Mouse (Mus musculus) intestine, embryonic 16.5 days (tissue): Measurements from ENCODE around the gene Pde10a. TPM values are rescaled to one million over a fixed set of nuclear protein-coding genes. Genes with fewer than 3 reads are reported as not detected.

Experiments used
- ATAC-seq: fragments of 200-750 bp; cut with Nextera tagmentation; 2 replicates; pipeline ENCODE4 v1.8.0; 2017; ENCODE audit warnings: moderate TSS enrichment, moderate library complexity
- H3K27ac ChIP-seq: fragments of 300-500 bp; sonication (generic); 2 replicates; pipeline ENCODE4 v1.5.1; 2014; ENCODE audit warnings: mild to moderate bottlenecking, low read length
- H3K27me3 ChIP-seq: fragments of 300-500 bp; sonication (generic); replicated peaks from 2 replicates; pipeline ENCODE4 v1.6.1; 2014; ENCODE audit warnings: low read length, control low read depth, mixed read lengths; ENCODE audit not compliant: control insufficient read depth, insufficient read depth
- H3K36me3 ChIP-seq: fragments of 300-500 bp; sonication (generic); 2 replicates; pipeline ENCODE4 v1.6.1; 2014; ENCODE audit warnings: low read length, control low read depth; ENCODE audit not compliant: control insufficient read depth, insufficient read depth
- H3K4me1 ChIP-seq: fragments of 300-500 bp; sonication (generic); 2 replicates; pipeline ENCODE4 v1.6.1; 2014; ENCODE audit warnings: low read length, control low read depth, mixed read lengths; ENCODE audit not compliant: control insufficient read depth, insufficient read depth
- H3K4me2 ChIP-seq: fragments of 300-500 bp; sonication (generic); 2 replicates; pipeline ENCODE4 v1.6.1; 2014; ENCODE audit warnings: low read depth, low read length, control low read depth
- H3K4me3 ChIP-seq: fragments of 300-500 bp; sonication (generic); 2 replicates; pipeline ENCODE4 v1.5.1; 2014; ENCODE audit warnings: mild to moderate bottlenecking, low read length
- H3K9ac ChIP-seq: fragments of 300-500 bp; sonication (generic); 2 replicates; pipeline ENCODE4 v1.6.1; 2014; ENCODE audit warnings: low read depth, low read length
- H3K9me3 ChIP-seq: fragments of 300-500 bp; sonication (generic); 2 replicates; pipeline ENCODE4 v1.6.1; 2016; ENCODE audit warnings: low read length, control low read depth; ENCODE audit not compliant: control insufficient read depth
- WGBS: fragments of 180-500 bp; shearing (Covaris S2); extraction: QIAGEN DNeasy Blood & Tissue Kit; methylation state at CpG from one replicate; pipeline ENCODE4 v1.1.7; 2014; 5-methylcytosine and 5-hydroxymethylcytosine counted together
- polyA plus RNA-seq: library from polyadenylated mRNA; unstranded; fragments of >200 nt; fragmentation: Nextera tagmentation; extraction: Ambion mirVana; gene quantifications from 2 replicates; pipeline ENCODE4 v1.2.1, GENCODE M21; 2015

The Pde10a gene
- polyA plus RNA-seq, 1 experiment from 2014 or later, result 1.0 TPM

DNA sequence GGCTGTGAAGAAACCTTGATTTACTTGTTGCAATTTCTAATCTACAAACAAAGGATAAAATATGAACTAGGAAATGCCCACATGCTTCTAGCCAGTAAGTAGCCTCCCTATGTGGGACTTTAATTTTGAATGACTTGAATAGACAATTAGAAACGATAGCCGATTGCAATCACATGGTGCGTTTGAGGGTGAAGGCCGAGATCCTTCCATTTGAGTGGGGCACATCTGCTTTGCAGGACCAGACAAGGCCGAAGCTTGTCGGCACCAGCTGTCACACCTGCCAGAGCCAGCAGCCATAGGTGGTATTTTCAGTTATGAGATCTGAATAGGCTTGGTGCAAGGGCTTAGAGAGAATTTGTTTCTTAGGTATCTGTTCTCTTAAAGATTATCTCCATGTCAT, 360.7 kb downstream of the Pde10a start:
- Histone ChIP-seq H3K9ac (no peak overlapping the region), H3K27me3 (no peaks in the 10 kb centered on the region), H3K4me2 (no peak overlapping the region), H3K4me3 (no peak overlapping the region), H3K27ac (no peak overlapping the region), H3K9me3 (no peaks in the 10 kb centered on the region), H3K4me1 (0 out of 2 replicates have a peak, but pooled peaks cover 3% of the 10 kb centered on the region), H3K36me3 (no peaks in the 10 kb centered on the region)
- no peak for ATAC-seq
- WGBS, result 84% methylated on average over 6 of the region's 6 CpGs

DNA sequence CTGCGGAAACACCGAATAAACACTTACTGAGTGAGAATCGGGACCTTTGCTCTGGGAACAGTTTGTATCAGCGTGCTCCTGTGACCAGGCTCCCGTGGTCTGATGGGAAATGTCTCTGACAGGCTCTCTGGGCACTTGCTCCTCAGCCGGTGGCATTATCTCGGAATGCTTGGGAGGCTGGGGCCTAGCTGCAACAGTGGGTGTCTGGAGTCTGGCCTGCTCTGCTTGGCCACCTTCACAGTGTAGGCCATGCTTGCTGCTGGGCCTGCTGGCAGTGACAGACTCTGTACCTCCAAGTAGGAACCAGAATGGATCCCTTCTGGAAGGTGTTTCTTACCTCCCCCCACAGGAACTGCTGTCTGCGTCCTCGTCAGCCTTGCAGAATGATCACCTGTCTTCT, 362.9 kb downstream of the Pde10a start:
- no peaks in the 10 kb centered on the region for H3K36me3 ChIP-seq
- 69% methylated on average over 9 of the region's 9 CpGs for WGBS
- H3K4me1 ChIP-seq, result 0 out of 2 replicates have a peak, but pooled peaks cover 6% of the 10 kb centered on the region
- H3K4me2 ChIP-seq, result no peak overlapping the region
- H3K4me3 ChIP-seq, result no peak overlapping the region
- ATAC-seq, result no peak
- no peaks in the 10 kb centered on the region for H3K9me3 ChIP-seq
- H3K9ac ChIP-seq, result no peak overlapping the region
- no peak overlapping the region for H3K27ac ChIP-seq
- H3K27me3 ChIP-seq, result no peaks in the 10 kb centered on the region

DNA sequence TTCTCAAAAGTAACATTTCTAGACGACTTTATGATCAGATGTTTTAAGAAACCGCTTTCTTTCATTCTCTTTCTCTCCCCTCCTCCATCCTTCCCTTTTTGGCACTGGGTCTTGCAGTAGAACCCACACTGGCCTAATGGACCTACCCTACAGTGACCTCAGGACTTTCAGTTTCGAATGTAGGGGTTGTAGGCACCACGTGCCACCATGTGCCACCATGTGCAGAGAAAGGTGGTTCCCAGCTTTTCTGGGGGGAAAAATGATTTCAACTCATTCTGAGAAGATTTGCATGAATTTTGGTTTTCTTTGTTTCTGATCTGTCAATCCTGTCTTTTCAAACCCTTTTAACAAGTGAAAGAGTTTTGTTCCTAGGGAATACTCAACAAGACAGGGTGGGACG, 363.5 kb downstream of the Pde10a start:
- Histone ChIP-seq H3K36me3 (no peaks in the 10 kb centered on the region), H3K9ac (no peak overlapping the region), H3K4me3 (no peak overlapping the region), H3K4me1 (0 out of 2 replicates have a peak, but pooled peaks cover 6% of the 10 kb centered on the region), H3K27ac (no peak overlapping the region), H3K27me3 (no peaks in the 10 kb centered on the region), H3K9me3 (no peaks in the 10 kb centered on the region), H3K4me2 (no peak overlapping the region)
- WGBS, result 85% methylated on average over 5 of the region's 5 CpGs
- no peak for ATAC-seq

DNA sequence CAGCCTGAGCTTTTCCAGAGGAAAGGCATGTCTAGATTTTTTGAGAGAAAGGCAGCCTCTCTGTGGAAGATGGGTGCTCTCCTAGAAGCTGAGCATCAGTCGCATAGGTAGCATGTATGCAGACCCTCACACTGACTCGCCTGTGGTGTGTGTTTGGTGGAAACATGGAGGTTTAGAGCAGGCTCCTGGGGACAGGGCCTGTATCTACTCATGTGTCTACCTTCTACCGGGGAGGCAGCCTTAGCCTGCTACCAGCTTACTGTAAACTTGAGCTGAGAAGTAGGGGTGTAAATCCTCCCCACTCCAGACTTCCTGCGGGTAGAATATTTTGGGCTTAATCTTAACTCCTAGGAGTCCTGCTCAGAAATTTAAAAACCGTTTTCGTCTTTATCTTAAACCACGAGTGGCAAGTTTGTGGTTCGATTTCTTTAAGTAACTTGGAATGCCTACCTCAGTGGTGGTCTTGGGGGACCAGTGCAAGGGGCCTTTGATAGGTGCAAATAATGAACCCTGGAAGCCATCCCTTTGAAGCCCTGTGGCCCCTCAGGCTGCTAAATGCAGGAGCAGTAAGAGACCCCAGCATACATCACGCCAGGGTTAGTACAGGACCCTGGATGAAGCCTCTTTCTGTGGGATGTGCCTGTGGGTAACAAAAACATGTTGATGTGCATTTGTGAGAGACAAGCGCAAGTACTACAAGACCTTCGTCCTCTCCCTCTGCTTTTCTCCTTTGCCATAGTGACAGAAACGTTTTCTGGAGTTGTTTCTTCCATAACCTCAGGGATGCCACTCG, 367.2 kb downstream of the Pde10a start:
- Histone ChIP-seq H3K27ac (no peak overlapping the region), H3K4me2 (no peak overlapping the region), H3K27me3 (no peaks in the 10 kb centered on the region), H3K36me3 (no peaks in the 10 kb centered on the region), H3K9me3 (no peaks in the 10 kb centered on the region), H3K4me1 (peaks cover 8% of the 10 kb centered on the region; the same call in 1 of the 2 replicates), H3K9ac (no peak overlapping the region), H3K4me3 (no peak overlapping the region)
- 69% methylated on average over 13 of the region's 13 CpGs for WGBS
- ATAC-seq, result no peak

DNA sequence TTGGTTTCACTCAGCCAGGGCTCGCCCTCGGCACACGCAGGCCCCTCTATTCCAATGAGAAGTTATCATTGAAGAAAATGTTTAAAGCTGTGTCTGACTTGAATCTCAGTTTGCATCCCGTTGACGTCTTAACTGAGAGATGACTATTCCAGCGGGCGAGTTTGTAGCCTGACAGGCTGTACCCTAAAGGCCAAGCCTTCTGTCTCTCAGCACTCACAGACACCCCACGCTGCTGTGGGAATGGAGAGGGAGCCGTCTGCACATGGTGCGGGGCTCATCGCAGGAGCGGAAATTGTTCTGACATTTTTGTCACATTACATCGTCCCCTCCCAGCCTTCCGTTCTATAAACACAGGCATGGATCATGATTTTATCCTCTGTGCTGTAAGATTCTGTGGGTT, 370.8 kb downstream of the Pde10a start:
- Histone ChIP-seq H3K4me3 (no peak overlapping the region), H3K9me3 (no peaks in the 10 kb centered on the region), H3K4me2 (no peak overlapping the region)

DNA sequence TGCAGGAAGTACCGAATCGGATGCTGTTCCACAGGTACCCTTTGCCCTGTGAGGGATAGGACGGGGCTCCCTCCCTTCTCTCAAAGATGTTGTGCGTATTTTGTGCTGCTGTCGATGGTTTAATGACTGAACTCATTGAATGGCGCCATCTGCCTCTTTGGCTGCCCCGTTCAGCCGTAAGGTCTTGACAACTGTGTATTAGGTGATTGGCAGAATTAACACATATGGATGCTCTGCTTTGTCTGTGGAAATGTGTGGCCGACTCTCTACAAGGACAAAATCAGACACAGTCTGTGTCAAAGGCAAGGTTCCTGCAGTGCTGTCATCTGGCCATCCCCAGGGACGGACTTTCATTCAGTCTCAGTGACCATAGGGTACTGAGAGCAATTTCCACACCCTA, 372.6 kb downstream of the Pde10a start:
- no peak overlapping the region for H3K9ac ChIP-seq
- no peaks in the 10 kb centered on the region for H3K27me3 ChIP-seq
- H3K4me3 ChIP-seq, result no peak overlapping the region
- H3K9me3 ChIP-seq, result no peaks in the 10 kb centered on the region
- no peak for ATAC-seq
- no peak overlapping the region for H3K27ac ChIP-seq
- WGBS, result 89% methylated on average over 10 of the region's 10 CpGs
- H3K4me2 ChIP-seq, result no peak overlapping the region
- peaks cover 7% of the 10 kb centered on the region; the same call in 1 of the 2 replicates for H3K4me1 ChIP-seq
- no peaks in the 10 kb centered on the region for H3K36me3 ChIP-seq

More for the DNA sequence above, 370.8 kb downstream of the Pde10a start:
- H3K9ac ChIP-seq, result no peak overlapping the region
- no peaks in the 10 kb centered on the region for H3K36me3 ChIP-seq
- H3K4me1 ChIP-seq, result peaks cover 7% of the 10 kb centered on the region; the same call in 1 of the 2 replicates
- no peaks in the 10 kb centered on the region for H3K27me3 ChIP-seq
- no peak; the same call in 1 of the 2 replicates for ATAC-seq
- WGBS, result 51% methylated on average over 14 of the region's 14 CpGs
- no peak overlapping the region for H3K27ac ChIP-seq

DNA sequence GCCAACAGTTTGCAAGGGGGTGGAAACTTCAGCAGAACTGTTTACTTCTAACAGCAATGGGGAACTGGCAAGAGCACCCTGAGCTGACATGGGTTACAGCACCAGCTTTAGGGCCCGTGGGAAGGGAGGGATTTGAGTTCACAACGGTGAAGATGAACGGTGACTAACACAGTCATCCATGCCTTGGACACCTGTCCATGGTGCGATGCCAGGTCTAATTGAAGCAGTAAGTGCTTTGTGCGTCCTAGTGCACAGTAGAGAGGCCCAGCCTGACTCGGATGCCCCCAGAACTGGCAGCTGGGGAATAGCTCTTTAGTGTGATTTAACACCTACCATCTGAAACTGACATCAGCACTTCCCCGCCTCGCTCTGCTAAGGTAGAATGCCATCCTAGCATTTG, 373.0 kb downstream of the Pde10a start:
- Histone ChIP-seq H3K9me3 (no peaks in the 10 kb centered on the region), H3K4me1 (peaks cover 3% of the 10 kb centered on the region; the same call in 1 of the 2 replicates), H3K36me3 (no peaks in the 10 kb centered on the region), H3K4me2 (no peak overlapping the region), H3K27me3 (no peaks in the 10 kb centered on the region), H3K4me3 (no peak overlapping the region), H3K27ac (no peak overlapping the region), H3K9ac (no peak overlapping the region)
- 81% methylated on average over 8 of the region's 8 CpGs for WGBS
- no peak for ATAC-seq

DNA sequence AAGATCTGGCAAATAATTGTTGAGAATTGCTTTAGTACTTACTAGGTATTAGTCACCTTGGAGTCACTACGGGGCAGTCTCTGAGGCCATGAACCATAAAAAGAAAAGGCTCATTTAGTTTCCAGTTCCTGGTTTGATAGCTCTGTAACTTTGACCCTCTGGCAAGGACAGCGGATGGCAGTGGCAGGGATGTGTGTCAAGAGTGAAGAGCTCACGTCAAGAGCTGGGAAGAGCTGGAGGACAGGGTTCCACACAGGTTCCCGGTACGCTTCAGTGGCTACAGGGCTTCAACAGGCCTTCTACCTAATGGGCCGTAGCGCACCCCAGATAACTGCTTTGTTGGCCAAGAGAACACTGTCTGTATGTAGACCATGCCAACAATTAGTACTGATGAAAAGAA, 374.0 kb downstream of the Pde10a start:
- Histone ChIP-seq H3K4me3 (no peak overlapping the region), H3K4me1 (peaks cover 3% of the 10 kb centered on the region; the same call in 1 of the 2 replicates), H3K27me3 (no peaks in the 10 kb centered on the region), H3K4me2 (no peak overlapping the region), H3K36me3 (no peaks in the 10 kb centered on the region), H3K27ac (no peak overlapping the region), H3K9me3 (no peaks in the 10 kb centered on the region), H3K9ac (no peak overlapping the region)
- ATAC-seq, result peak; percentile 67; the same call in 1 of the 2 replicates
- WGBS, result 86% methylated on average over 7 of the region's 7 CpGs

DNA sequence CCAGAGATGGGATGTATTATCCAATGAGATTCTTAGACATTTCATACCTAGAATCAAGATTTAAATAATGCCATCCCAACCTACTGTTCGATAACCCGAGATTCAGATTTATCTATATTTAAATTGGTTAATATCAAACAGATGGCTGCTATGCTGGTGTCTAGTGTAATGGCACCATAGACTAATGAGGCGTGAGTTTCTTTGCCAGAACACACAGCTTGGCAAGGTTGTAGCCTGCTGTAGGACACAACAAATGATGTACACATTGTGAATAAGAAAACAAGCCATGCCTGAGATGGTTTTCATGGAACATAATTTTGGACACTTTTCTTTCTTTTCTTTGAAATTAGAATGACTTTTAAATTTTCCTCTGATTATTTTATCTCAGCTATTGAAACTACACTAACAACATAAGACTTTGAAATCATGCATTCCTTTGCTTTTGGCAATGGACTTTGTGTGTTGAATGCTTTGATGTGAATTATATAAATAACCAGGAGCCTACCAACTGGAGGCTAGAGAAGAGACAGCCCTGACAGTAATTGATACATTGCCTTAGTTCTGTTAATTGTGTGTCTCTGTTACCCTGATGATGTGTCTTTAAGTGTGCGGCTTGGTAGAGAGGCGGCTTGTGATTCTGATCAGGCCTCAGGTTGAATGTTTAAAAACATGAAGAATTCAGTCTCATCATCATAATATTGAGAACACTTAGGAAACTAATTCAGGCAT, 378.5 kb downstream of the Pde10a start:
- Histone ChIP-seq H3K27ac (no peak overlapping the region), H3K4me2 (no peak overlapping the region), H3K36me3 (no peaks in the 10 kb centered on the region), H3K9ac (no peak overlapping the region), H3K27me3 (no peaks in the 10 kb centered on the region), H3K9me3 (no peaks in the 10 kb centered on the region), H3K4me1 (no peaks in the 10 kb centered on the region), H3K4me3 (no peak overlapping the region)
- ATAC-seq, result no peak
- WGBS, result 86% methylated on average over 5 of the region's 5 CpGs
